In the genomic region with DNA sequence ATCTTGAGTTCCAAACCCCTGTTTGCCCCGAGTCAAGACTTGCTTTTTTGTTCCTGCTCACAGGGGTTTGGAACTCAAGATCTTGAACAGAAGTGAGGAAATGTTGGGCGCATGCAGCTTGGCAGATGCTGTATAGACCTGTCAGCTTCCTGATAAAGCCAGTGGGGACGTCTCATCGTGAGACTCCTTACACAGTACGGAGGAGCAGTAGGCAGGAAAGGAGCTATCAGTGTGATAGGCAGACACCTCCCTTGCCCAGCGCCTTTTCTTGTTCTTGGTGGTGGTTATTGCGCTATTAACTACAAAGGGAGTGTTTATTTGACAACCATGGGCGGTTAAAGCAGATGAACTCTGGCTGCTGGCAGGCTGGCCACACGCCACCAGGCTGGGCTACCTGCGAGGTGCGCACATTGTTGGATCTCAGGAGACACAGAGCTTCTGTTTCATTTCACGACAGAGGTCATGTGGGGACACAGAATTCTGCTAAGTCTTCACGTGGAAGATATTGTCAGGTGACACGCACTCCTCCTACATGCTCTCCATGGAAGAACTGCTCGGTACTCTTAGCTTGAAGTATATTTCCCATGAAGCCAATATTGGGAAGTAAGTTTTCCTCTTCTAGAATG, we compare ENCODE assay signal across 10 mouse cellular contexts.
DNase-seq lines count a peak whose midpoint lies in the region; ATAC-seq lines count a peak whose summit lies in the region.
"Had no signal": no experiment of that assay in that cellular context is flagged by ENCODE, and none has a peak within 500 bp of the region (broad histone marks: within the 10 kb centered on the region; RNA-seq: fewer than 3 reads in every experiment).

No protein-coding gene starts in this region.

- H3K4me3 ChIP-seq in intestine, embryonic 15.5 days (replicated peaks), result no peak overlapping the region
- no peak overlapping the region for H3K4me3 ChIP-seq in liver, embryonic 13.5 days (replicated peaks)
- H3K4me3 ChIP-seq: midbrain, embryonic 15.5 days had no signal

- H3K36me3 ChIP-seq in intestine, embryonic 15.5 days, result no peaks in the 10 kb centered on the region
- no peaks in the 10 kb centered on the region for H3K36me3 ChIP-seq in liver, embryonic 13.5 days
- H3K36me3 ChIP-seq: midbrain, embryonic 15.5 days had no signal

- H3K9me3 ChIP-seq in intestine, embryonic 15.5 days, result no peaks in the 10 kb centered on the region
- no peaks in the 10 kb centered on the region for H3K9me3 ChIP-seq in liver, embryonic 13.5 days (replicated peaks)
- H3K9me3 ChIP-seq: midbrain, embryonic 15.5 days had no signal

- no peaks in the 10 kb centered on the region for H3K27me3 ChIP-seq in intestine, embryonic 15.5 days (replicated peaks)
- no peaks in the 10 kb centered on the region for H3K27me3 ChIP-seq in liver, embryonic 13.5 days
- H3K27me3 ChIP-seq: midbrain, embryonic 15.5 days had no signal

- 0 out of 2 replicates have a peak overlapping the region, but pooled peaks have one; percentile 9 for H3K27ac ChIP-seq in intestine, embryonic 15.5 days
- 0 out of 2 replicates have a peak overlapping the region, but pooled peaks have one; percentile 26 for H3K27ac ChIP-seq in liver, embryonic 13.5 days
- H3K27ac ChIP-seq: hindbrain, embryonic 14.5 days; midbrain, embryonic 15.5 days had no signal

- 52% methylated on average over 15 of the region's 15 CpGs for WGBS in intestine, embryonic 15.5 days
- WGBS in liver, embryonic 13.5 days (ENCODE audit: insufficient replicate concordance), result 21% methylated on average over 15 of the region's 15 CpGs

- H3K4me2 ChIP-seq in intestine, embryonic 15.5 days (replicated peaks), result peak overlapping the region; percentile 17
- H3K4me2 ChIP-seq in liver, embryonic 13.5 days, result peak overlapping the region; percentile 28; the same call in 1 of the 2 replicates
- H3K4me2 ChIP-seq: hindbrain, embryonic 14.5 days; midbrain, embryonic 15.5 days had no signal

- H3K9ac ChIP-seq in intestine, embryonic 15.5 days, result no peak overlapping the region
- H3K9ac ChIP-seq in liver, embryonic 13.5 days, result no peak overlapping the region
- H3K9ac ChIP-seq: hindbrain, embryonic 14.5 days; midbrain, embryonic 15.5 days had no signal

- ATAC-seq in intestine, embryonic 15.5 days, result peak; percentile 60
- ATAC-seq in liver, embryonic 13.5 days (ENCODE audit: low read depth), result peak; percentile 82
- ATAC-seq: midbrain, embryonic 15.5 days had no signal

- DNase-seq in brain, adult 2 months (ENCODE audit: low read depth, low spot score), result peak; percentile 77
- peak; percentile 68 to 70 for DNase-seq in cerebellum, adult 18-20 months
- no peak for DNase-seq in liver, embryonic 13.5 days
- DNase-seq in adrenal gland, postnatal 25 days, result no peak
- DNase-seq in thymus, postnatal 10 days (ENCODE audit: low spot score in 2 of 2), result no peak
- no peak for DNase-seq in left cerebral cortex, adult 18-20 months (ENCODE audit: low spot score in 2 of 2)
- no peak for DNase-seq in lung, postnatal 36 days

- H3K4me1 ChIP-seq in intestine, embryonic 15.5 days (replicated peaks), result peaks cover 9% of the 10 kb centered on the region; the same call in 1 of the 2 replicates
- peaks cover 38% of the 10 kb centered on the region for H3K4me1 ChIP-seq in liver, embryonic 13.5 days (replicated peaks)
- H3K4me1 ChIP-seq: midbrain, embryonic 15.5 days had no signal

Comparison
In these comparisons a context has a peak if more than half of its experiments do, and no peak if none do; other contexts are left out.
1. DNase-seq: peak in brain, adult 2 months (single experiment) and cerebellum, adult 18-20 months (2 of 2); none in liver, embryonic 13.5 days (single experiment), adrenal gland, postnatal 25 days (single experiment), thymus, postnatal 10 days (0 of 2), left cerebral cortex, adult 18-20 months (0 of 2) and lung, postnatal 36 days (single experiment).